13 mouse cellular contexts compared by ENCODE assay signal in the genomic region with DNA sequence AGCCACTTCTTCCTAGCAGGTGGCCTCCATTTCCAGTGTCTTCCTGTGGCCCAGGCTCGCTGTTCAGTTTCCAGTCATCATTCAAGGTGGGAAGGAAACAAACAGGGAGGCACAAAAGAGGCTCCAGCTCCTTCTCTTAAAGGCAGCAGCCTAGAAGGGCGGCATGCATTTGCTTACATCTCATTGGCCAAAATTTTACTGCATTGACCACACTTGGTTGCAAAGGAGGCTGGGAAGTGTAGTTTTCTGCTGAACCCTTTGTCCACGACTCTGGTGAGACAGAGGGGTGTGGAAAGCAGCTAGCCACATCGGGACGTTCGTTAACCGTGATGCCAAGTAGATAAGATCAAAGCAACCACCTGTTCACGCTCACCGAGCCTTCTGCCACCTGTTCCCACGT.
DNase-seq lines count a peak whose midpoint lies in the region; ATAC-seq and TF ChIP-seq lines count a peak whose summit lies in the region.
"Had no signal": no experiment of that assay in that cellular context is flagged by ENCODE, and none has a peak within 500 bp of the region (broad histone marks: within the 10 kb centered on the region; RNA-seq: fewer than 3 reads in every experiment).

No protein-coding gene starts in this region.

- no peak for ATAC-seq in embryonic facial prominence, embryonic 11.5 days (replicated peaks; ENCODE audit: insufficient number of reproducible peaks, low FRiP score, low TSS enrichment, low read depth)
- ATAC-seq in hindbrain, embryonic 13.5 days (ENCODE audit: low FRiP score): 0 out of 2 replicates have a peak, but pooled peaks have one; percentile 28
- ATAC-seq in neural tube, embryonic 15.5 days (ENCODE audit: low FRiP score): peak; percentile 71; the same call in 1 of the 2 replicates

- H3K27ac ChIP-seq in embryonic facial prominence, embryonic 11.5 days (replicated peaks; ENCODE audit: low read depth, low read length): no peak overlapping the region
- H3K27ac ChIP-seq in embryonic facial prominence, embryonic 10.5 days (replicated peaks): no peak overlapping the region; the same call in 1 of the 2 replicates
- H3K27ac ChIP-seq in hindbrain, embryonic 13.5 days: no peak overlapping the region
- no peak overlapping the region; the same call in 1 of the 2 replicates for H3K27ac ChIP-seq in neural tube, embryonic 15.5 days (replicated peaks)
- H3K27ac ChIP-seq: heart, embryonic 15.5 days; stomach, postnatal 0 days had no signal

- no peaks in the 10 kb centered on the region for H3K27me3 ChIP-seq in embryonic facial prominence, embryonic 11.5 days (ENCODE audit: control insufficient read depth, insufficient read depth, low read length)
- H3K27me3 ChIP-seq in embryonic facial prominence, embryonic 10.5 days (replicated peaks; ENCODE audit: low read depth, poor library complexity, severe bottlenecking): no peaks in the 10 kb centered on the region
- H3K27me3 ChIP-seq in hindbrain, embryonic 13.5 days: peaks cover 13% of the 10 kb centered on the region; the same call in 1 of the 2 replicates
- no peaks in the 10 kb centered on the region for H3K27me3 ChIP-seq in neural tube, embryonic 15.5 days (replicated peaks)

- peak; percentile 34 for DNase-seq in embryonic facial prominence, embryonic 11.5 days (ENCODE audit: low spot score)
- no peak for DNase-seq in embryonic facial prominence, embryonic 10.5 days (ENCODE audit: low spot score)
- peak; percentile 85 for DNase-seq in brain, embryonic 14.5 days (ENCODE audit: low read depth)
- DNase-seq in right cerebral cortex, adult 2 months (ENCODE audit: low spot score in 2 of 2): no peak
- DNase-seq in frontal cortex, postnatal 10 days (ENCODE audit: low spot score in 2 of 2): no peak
- no peak for DNase-seq in heart, adult 8-10 months (ENCODE audit: low spot score)
- DNase-seq: B cell, adult 2 months; kidney, adult 11 months; right cerebral cortex, postnatal 4 days had no signal

- H3K4me1 ChIP-seq in embryonic facial prominence, embryonic 11.5 days (ENCODE audit: control insufficient read depth, insufficient read depth, low read length): no peaks in the 10 kb centered on the region
- 0 out of 2 replicates have a peak, but pooled peaks cover 3% of the 10 kb centered on the region for H3K4me1 ChIP-seq in embryonic facial prominence, embryonic 10.5 days
- H3K4me1 ChIP-seq in hindbrain, embryonic 13.5 days (replicated peaks): peaks cover 22% of the 10 kb centered on the region
- H3K4me1 ChIP-seq in neural tube, embryonic 15.5 days: peaks cover 19% of the 10 kb centered on the region
- H3K4me1 ChIP-seq: heart, embryonic 15.5 days had no signal

- H3K4me2 ChIP-seq in embryonic facial prominence, embryonic 11.5 days (ENCODE audit: low read depth, low read length): no peak overlapping the region
- H3K4me2 ChIP-seq in hindbrain, embryonic 13.5 days: no peak overlapping the region
- H3K4me2 ChIP-seq in neural tube, embryonic 15.5 days: no peak overlapping the region
- H3K4me2 ChIP-seq: heart, embryonic 15.5 days had no signal

- no peak for TF ChIP-seq POLR2A in brain, embryonic 14.5 days (IDR thresholded peaks at IDR 0.05; ENCODE audit: borderline replicate concordance, extremely low read depth, insufficient read depth, insufficient read length, poor library complexity, severe bottlenecking)

- WGBS in embryonic facial prominence, embryonic 11.5 days: 49% methylated on average over 10 of the region's 10 CpGs
- 58% methylated on average over 10 of the region's 10 CpGs for WGBS in embryonic facial prominence, embryonic 10.5 days
- WGBS in hindbrain, embryonic 13.5 days: 52% methylated on average over 10 of the region's 10 CpGs
- WGBS in neural tube, embryonic 15.5 days: 43% methylated on average over 10 of the region's 10 CpGs

- no peaks in the 10 kb centered on the region for H3K9me3 ChIP-seq in embryonic facial prominence, embryonic 11.5 days (replicated peaks; ENCODE audit: control insufficient read depth, low read length)
- H3K9me3 ChIP-seq in embryonic facial prominence, embryonic 10.5 days: no peaks in the 10 kb centered on the region
- no peaks in the 10 kb centered on the region for H3K9me3 ChIP-seq in hindbrain, embryonic 13.5 days
- no peaks in the 10 kb centered on the region for H3K9me3 ChIP-seq in neural tube, embryonic 15.5 days (replicated peaks)
- H3K9me3 ChIP-seq: heart, embryonic 15.5 days had no signal

- H3K36me3 ChIP-seq in embryonic facial prominence, embryonic 11.5 days (replicated peaks; ENCODE audit: control insufficient read depth, insufficient read depth, low read depth, low read length): no peaks in the 10 kb centered on the region
- H3K36me3 ChIP-seq in embryonic facial prominence, embryonic 10.5 days (replicated peaks): no peaks in the 10 kb centered on the region
- no peaks in the 10 kb centered on the region for H3K36me3 ChIP-seq in hindbrain, embryonic 13.5 days
- H3K36me3 ChIP-seq in neural tube, embryonic 15.5 days: no peaks in the 10 kb centered on the region
- H3K36me3 ChIP-seq: heart, embryonic 15.5 days had no signal

- no peak for TF ChIP-seq CTCF in brain, embryonic 14.5 days (IDR thresholded peaks at IDR 0.05; ENCODE audit: borderline replicate concordance, extremely low read depth, insufficient read depth, insufficient read length)

- no peak overlapping the region for H3K4me3 ChIP-seq in embryonic facial prominence, embryonic 11.5 days (ENCODE audit: low read depth, low read length)
- no peak overlapping the region for H3K4me3 ChIP-seq in embryonic facial prominence, embryonic 10.5 days
- no peak overlapping the region for H3K4me3 ChIP-seq in hindbrain, embryonic 13.5 days
- H3K4me3 ChIP-seq in neural tube, embryonic 15.5 days (replicated peaks): no peak overlapping the region
- H3K4me3 ChIP-seq: heart, embryonic 15.5 days had no signal

- no peak overlapping the region for H3K9ac ChIP-seq in embryonic facial prominence, embryonic 11.5 days (replicated peaks; ENCODE audit: low read length)
- no peak overlapping the region for H3K9ac ChIP-seq in hindbrain, embryonic 13.5 days
- no peak overlapping the region for H3K9ac ChIP-seq in neural tube, embryonic 15.5 days (replicated peaks)
- H3K9ac ChIP-seq: heart, embryonic 15.5 days had no signal

Comparison
In these comparisons a context has a peak if more than half of its experiments do, and no peak if none do; other contexts are left out.
1. DNase-seq: peak in embryonic facial prominence, embryonic 11.5 days (single experiment) and brain, embryonic 14.5 days (single experiment); none in embryonic facial prominence, embryonic 10.5 days (single experiment), right cerebral cortex, adult 2 months (0 of 2), frontal cortex, postnatal 10 days (0 of 2) and heart, adult 8-10 months (single experiment).